28 mouse cellular contexts compared by ENCODE assay signal in the genomic region with DNA sequence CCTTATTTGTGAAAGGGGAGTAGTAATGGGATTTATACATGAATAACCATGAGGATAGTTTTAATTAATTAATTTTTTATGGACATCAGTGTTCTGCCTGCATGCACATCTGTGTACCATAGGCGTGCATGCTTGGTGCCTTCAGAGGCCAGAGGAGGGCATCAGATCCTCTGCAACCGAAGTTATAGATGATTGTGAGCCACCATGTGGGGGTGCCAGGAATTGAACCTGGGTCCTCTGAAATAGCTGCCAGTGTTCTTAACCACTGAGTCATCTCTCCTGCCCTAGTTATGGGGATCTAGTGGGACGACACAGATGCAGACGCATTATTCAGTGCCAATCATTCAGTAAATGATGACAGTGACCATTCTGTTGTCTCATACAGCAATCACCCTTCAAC. TPM values are rescaled to one million over a fixed set of nuclear protein-coding genes. Genes with fewer than 3 reads are reported as not detected.
DNase-seq lines count a peak whose midpoint lies in the region; ATAC-seq and TF ChIP-seq lines count a peak whose summit lies in the region.
"Had no signal": no experiment of that assay in that cellular context is flagged by ENCODE, and none has a peak within 500 bp of the region (broad histone marks: within the 10 kb centered on the region; RNA-seq: fewer than 3 reads in every experiment).

No protein-coding gene starts in this region.

- TF ChIP-seq EP300 in CH12.LX (IDR thresholded peaks at IDR 0.05; ENCODE audit: low read length), result no peak
- no peak for TF ChIP-seq EP300 in liver, embryonic 14.5 days (IDR thresholded peaks at IDR 0.05; ENCODE audit: low read depth)

- peak; percentile 48 for TF ChIP-seq RAD21 in CH12.LX (IDR thresholded peaks at IDR 0.05; ENCODE audit: low read depth, low read length)

- peak; percentile 50 for TF ChIP-seq CTCF in intestine, postnatal 0 days (IDR thresholded peaks at IDR 0.05; ENCODE audit: low read depth)
- TF ChIP-seq CTCF in CH12.LX (conservative IDR thresholded peaks at IDR 0.05 in 1 of 2, IDR thresholded peaks at IDR 0.05 in 1 of 2; ENCODE audit: low read depth in 2 of 2, low read length in 2 of 2), result peak; percentile 8 to 81; a peak in 2 of 4 replicates
- TF ChIP-seq CTCF in liver, embryonic 14.5 days (IDR thresholded peaks at IDR 0.05; ENCODE audit: low read depth), result peak; percentile 49; the same call in 1 of the 2 replicates

- no peak for TF ChIP-seq POLR2A in CH12.LX (IDR thresholded peaks at IDR 0.05; ENCODE audit: low read depth, low read length)

- ATAC-seq in intestine, postnatal 0 days, result no peak
- no peak for ATAC-seq in intestine, embryonic 16.5 days
- no peak for ATAC-seq in liver, embryonic 11.5 days (replicated peaks; ENCODE audit: low FRiP score)
- ATAC-seq in liver, embryonic 14.5 days (ENCODE audit: insufficient read depth), result no peak
- ATAC-seq: forebrain, postnatal 0 days; inflammation-experienced regulatory T-cells, adult 6 months; lung, postnatal 0 days; midbrain, embryonic 16.5 days had no signal

- no peak overlapping the region for H3K4me3 ChIP-seq in intestine, postnatal 0 days (ENCODE audit: low read depth, low read length)
- H3K4me3 ChIP-seq in intestine, embryonic 16.5 days (ENCODE audit: low read length), result no peak overlapping the region
- H3K4me3 ChIP-seq in liver, embryonic 11.5 days (ENCODE audit: low read depth, low read length), result no peak overlapping the region
- no peak overlapping the region for H3K4me3 ChIP-seq in CH12.LX (replicated peaks in 1 of 3; ENCODE audit: low read depth in 2 of 3, low read length in 2 of 3, poor library complexity in 1 of 3)
- H3K4me3 ChIP-seq in liver, embryonic 14.5 days (ENCODE audit: insufficient read depth in 1 of 2, low read depth in 2 of 2, low read length in 2 of 2), result no peak overlapping the region
- H3K4me3 ChIP-seq: erythroblast, embryonic 14.5 days; heart, adult 2 months; heart, embryonic 13.5 days; myocyte; neural tube, embryonic 12.5 days had no signal

- in situ Hi-C loops in CH12.LX (cut with MboI; ENCODE audit: low pct_ligation_motif_present, low pct_unique_long_range_greater_than_20kb, low sequenced_read_pairs), result no loop called here

- H3K27me3 ChIP-seq in intestine, postnatal 0 days (replicated peaks; ENCODE audit: control insufficient read depth, insufficient read depth, low read length), result no peaks in the 10 kb centered on the region
- no peaks in the 10 kb centered on the region for H3K27me3 ChIP-seq in intestine, embryonic 16.5 days (replicated peaks; ENCODE audit: control insufficient read depth, insufficient read depth, low read length)
- no peaks in the 10 kb centered on the region for H3K27me3 ChIP-seq in liver, embryonic 11.5 days (replicated peaks; ENCODE audit: control insufficient read depth, insufficient read depth, low read length)
- no peaks in the 10 kb centered on the region for H3K27me3 ChIP-seq in CH12.LX (replicated peaks)
- no peaks in the 10 kb centered on the region for H3K27me3 ChIP-seq in liver, embryonic 14.5 days (ENCODE audit: control insufficient read depth, insufficient read depth, low read length)
- H3K27me3 ChIP-seq: neural tube, embryonic 12.5 days had no signal

- no peak overlapping the region for H3K9ac ChIP-seq in intestine, postnatal 0 days (ENCODE audit: low read depth, low read length)
- no peak overlapping the region for H3K9ac ChIP-seq in intestine, embryonic 16.5 days (ENCODE audit: low read depth, low read length)
- no peak overlapping the region for H3K9ac ChIP-seq in liver, embryonic 11.5 days (ENCODE audit: low read depth, low read length)
- H3K9ac ChIP-seq in CH12.LX (ENCODE audit: insufficient read depth, low read depth), result no peak overlapping the region
- no peak overlapping the region for H3K9ac ChIP-seq in liver, embryonic 14.5 days (replicated peaks)
- H3K9ac ChIP-seq: forebrain, postnatal 0 days; heart, embryonic 13.5 days; hindbrain, embryonic 14.5 days; neural tube, embryonic 12.5 days had no signal

- H3K79me2 ChIP-seq in CH12.LX (replicated peaks; ENCODE audit: control insufficient read depth, extremely low read depth, insufficient read depth, poor library complexity, severe bottlenecking), result peaks cover 9% of the 10 kb centered on the region

- 85% methylated on average over 4 of the region's 4 CpGs for WGBS in intestine, postnatal 0 days
- 84% methylated on average over 4 of the region's 4 CpGs for WGBS in intestine, embryonic 16.5 days
- WGBS in liver, embryonic 11.5 days, result 92% methylated on average over 4 of the region's 4 CpGs
- WGBS in liver, embryonic 14.5 days (ENCODE audit: insufficient replicate concordance), result 78% methylated on average over 4 of the region's 4 CpGs

- dilution Hi-C loops in CH12.LX (cut with MboI; ENCODE audit: extremely low pct_ligation_motif_present, extremely low pct_unique_long_range_greater_than_20kb, low sequenced_read_pairs), result no loop called here

- H3K36me3 ChIP-seq in intestine, postnatal 0 days (ENCODE audit: control insufficient read depth, insufficient read depth), result peaks cover 30% of the 10 kb centered on the region
- H3K36me3 ChIP-seq in intestine, embryonic 16.5 days (ENCODE audit: control insufficient read depth, insufficient read depth, low read length), result peaks cover 4% of the 10 kb centered on the region
- H3K36me3 ChIP-seq in liver, embryonic 11.5 days (ENCODE audit: control insufficient read depth, insufficient read depth, low read length), result peaks cover 6% of the 10 kb centered on the region; the same call in 1 of the 2 replicates
- peaks cover 62 to 97% of the 10 kb centered on the region in 2 experiments for H3K36me3 ChIP-seq in CH12.LX (replicated peaks in 1 of 2; ENCODE audit: control insufficient read depth in 1 of 2, insufficient read depth in 1 of 2, low read length in 1 of 2)
- H3K36me3 ChIP-seq in liver, embryonic 14.5 days (replicated peaks; ENCODE audit: control insufficient read depth, insufficient read depth, low read depth), result no peaks in the 10 kb centered on the region
- H3K36me3 ChIP-seq: neural tube, embryonic 12.5 days had no signal

- no peaks in the 10 kb centered on the region; the same call in 1 of the 2 replicates for H3K4me1 ChIP-seq in intestine, postnatal 0 days (replicated peaks; ENCODE audit: control insufficient read depth, insufficient read depth, low read length)
- H3K4me1 ChIP-seq in intestine, embryonic 16.5 days (ENCODE audit: control insufficient read depth, insufficient read depth, low read length), result peaks cover 20% of the 10 kb centered on the region
- H3K4me1 ChIP-seq in liver, embryonic 11.5 days (replicated peaks; ENCODE audit: control insufficient read depth, insufficient read depth, low read length), result peaks cover 36% of the 10 kb centered on the region
- H3K4me1 ChIP-seq in CH12.LX (ENCODE audit: control insufficient read depth in 1 of 2, insufficient read depth in 2 of 2), result peaks cover 0 to 26% of the 10 kb centered on the region in 2 experiments; a peak in 3 of 4 replicates
- H3K4me1 ChIP-seq in liver, embryonic 14.5 days (replicated peaks; ENCODE audit: control insufficient read depth in 2 of 2, insufficient read depth in 2 of 2, low read length in 1 of 2), result peaks cover 31 to 39% of the 10 kb centered on the region in 2 experiments

- H3K27ac ChIP-seq in intestine, postnatal 0 days (ENCODE audit: low read depth, low read length), result no peak overlapping the region
- no peak overlapping the region for H3K27ac ChIP-seq in intestine, embryonic 16.5 days (ENCODE audit: low read length)
- H3K27ac ChIP-seq in liver, embryonic 11.5 days (ENCODE audit: low read depth, low read length), result no peak overlapping the region
- no peak overlapping the region for H3K27ac ChIP-seq in CH12.LX (ENCODE audit: insufficient read depth, low read depth)
- no peak overlapping the region for H3K27ac ChIP-seq in liver, embryonic 14.5 days
- H3K27ac ChIP-seq: heart, adult 2 months; heart, embryonic 13.5 days; hindbrain, embryonic 14.5 days; macrophage; neural tube, embryonic 12.5 days had no signal

- peak; percentile 25 for DNase-seq in liver, embryonic 11.5 days (ENCODE audit: low spot score)
- no peak for DNase-seq in liver
- peak; percentile 43 for DNase-seq in CH12.LX (ENCODE audit: extremely low read depth)
- no peak for DNase-seq in liver, embryonic 14.5 days (ENCODE audit: low read depth in 3 of 3, low spot score in 3 of 3)
- DNase-seq in thymus, adult 18-20 months, result no peak
- no peak for DNase-seq in adrenal gland, postnatal 36 days
- DNase-seq: adrenal gland, adult 8-10 months; cerebellum, adult 11-12 months; cerebellum, adult 9-11 months; forebrain, postnatal 0 days; heart, adult 2 months; heart, postnatal 10 days; kidney, adult 8-10 months; kidney, postnatal 14 days; lung, adult 18-20 months; right cerebral cortex, adult 18-20 months had no signal

- no peaks in the 10 kb centered on the region for H3K9me3 ChIP-seq in intestine, postnatal 0 days (ENCODE audit: control insufficient read depth)
- no peaks in the 10 kb centered on the region for H3K9me3 ChIP-seq in intestine, embryonic 16.5 days (ENCODE audit: control insufficient read depth, low read length)
- H3K9me3 ChIP-seq in liver, embryonic 11.5 days (ENCODE audit: control insufficient read depth, low read length), result no peaks in the 10 kb centered on the region
- H3K9me3 ChIP-seq in CH12.LX (replicated peaks; ENCODE audit: low read length), result peaks cover 10% of the 10 kb centered on the region
- no peaks in the 10 kb centered on the region for H3K9me3 ChIP-seq in liver, embryonic 14.5 days (ENCODE audit: control insufficient read depth, low read length)
- H3K9me3 ChIP-seq: heart, embryonic 13.5 days; neural tube, embryonic 12.5 days had no signal

- H3K4me2 ChIP-seq in intestine, postnatal 0 days (replicated peaks; ENCODE audit: low read depth), result no peak overlapping the region
- no peak overlapping the region for H3K4me2 ChIP-seq in intestine, embryonic 16.5 days (ENCODE audit: low read depth, low read length)
- no peak overlapping the region for H3K4me2 ChIP-seq in liver, embryonic 11.5 days
- H3K4me2 ChIP-seq in CH12.LX (ENCODE audit: insufficient read depth, low read depth, poor library complexity, severe bottlenecking), result no peak overlapping the region
- H3K4me2 ChIP-seq in liver, embryonic 14.5 days (ENCODE audit: low read depth), result no peak overlapping the region
- H3K4me2 ChIP-seq: heart, embryonic 13.5 days; hindbrain, embryonic 14.5 days; neural tube, embryonic 12.5 days had no signal

RNA-seq across cellular contexts. Expression of gene Supt4a, which starts 14.5 kb away (rescaled TPM):
- 79.7 and 87.5 TPM in 2 replicates for polyA plus RNA-seq in intestine, postnatal 0 days (2015; fragmentation: Nextera tagmentation; extraction: Ambion mirVana)
- 108 and 111 TPM in 2 replicates for polyA plus RNA-seq in intestine, embryonic 16.5 days (2015; fragmentation: Nextera tagmentation; extraction: Ambion mirVana)
- 233 and 240 TPM in 2 replicates for polyA plus RNA-seq in liver, embryonic 11.5 days (2014; fragmentation: Nextera tagmentation; extraction: Ambion mirVana)
- 241 and 287 TPM in 2 replicates for total RNA-seq in CH12.LX (2012; rRNA removed)
- total RNA-seq in CH12.LX (2014; rRNA removed), result 251 and 256 TPM in 2 replicates
- polyA plus RNA-seq in CH12.LX (2012; ENCODE audit: insufficient read length, low read depth), result 220 and 229 TPM in 2 replicates
- polyA plus RNA-seq in liver, embryonic 14.5 days (2012; rRNA removed), result 111 TPM in 2 replicates
- polyA plus RNA-seq in liver, embryonic 14.5 days (2014; fragmentation: Nextera tagmentation; extraction: Ambion mirVana), result 211 and 214 TPM in 2 replicates
- total RNA-seq in adrenal gland, postnatal 36 days (2021), result 10 to 100 TPM; 60.5 to 90.0 TPM

RNA-seq across cellular contexts. Expression of gene Tspoap1, which starts 37.5 kb away (rescaled TPM):
- polyA plus RNA-seq in intestine, postnatal 0 days (2015; fragmentation: Nextera tagmentation; extraction: Ambion mirVana), result 0.33 and 0.61 TPM in 2 replicates
- polyA plus RNA-seq in intestine, embryonic 16.5 days (2015; fragmentation: Nextera tagmentation; extraction: Ambion mirVana), result 0.83 and 1.2 TPM in 2 replicates
- polyA plus RNA-seq in liver, embryonic 11.5 days (2014; fragmentation: Nextera tagmentation; extraction: Ambion mirVana), result 7.7 and 9.3 TPM in 2 replicates
- total RNA-seq in CH12.LX (2012; rRNA removed) (19.9 and 36.9 TPM in 2 replicates), CH12.LX (2014; rRNA removed) (12.8 and 16.5 TPM in 2 replicates)
- polyA plus RNA-seq in CH12.LX (2012; ENCODE audit: insufficient read length, low read depth), result 11.6 and 12.3 TPM in 2 replicates
- 5.4 and 5.5 TPM in 2 replicates for polyA plus RNA-seq in liver, embryonic 14.5 days (2012; rRNA removed)
- 1.1 and 2.4 TPM in 2 replicates for polyA plus RNA-seq in liver, embryonic 14.5 days (2014; fragmentation: Nextera tagmentation; extraction: Ambion mirVana)
- 1 to 10 TPM; 3.5 to 5.0 TPM for total RNA-seq in adrenal gland, postnatal 36 days (2021)
- total RNA-seq: gastrocnemius, adult 8-10 months; heart, adult 2 months had no signal

Comparison
In these comparisons a context has a peak if more than half of its experiments do, and no peak if none do; other contexts are left out.
1. DNase-seq: peak in liver, embryonic 11.5 days (single experiment) and CH12.LX (single experiment); none in liver (single experiment), liver, embryonic 14.5 days (0 of 3), thymus, adult 18-20 months (0 of 2) and adrenal gland, postnatal 36 days (0 of 2).
2. Peak in every context shown above with its lines, with median percentiles within 50 percentile points of each other: CTCF ChIP-seq.